Mouse (Mus musculus) Patski (cell line): Measurements from ENCODE around the gene Atp6v1e1. TPM values are rescaled to one million over a fixed set of nuclear protein-coding genes. Genes with fewer than 3 reads are reported as not detected.

Experiments
- ATAC-seq: fragments of 100-300 bp; one replicate; pipeline ENCODE4 v1.8.0; 2021
- CTCF ChIA-PET: fragments of 350-600 bp; sonication (Branson Sonifier 250); formaldehyde crosslinking; loops from one replicate; lab custom pipeline; 2022; ENCODE audit warnings: inconsistent platforms; lab: Charles Lee
- POLR2A ChIA-PET: fragments of 350-600 bp; sonication (Branson Sonifier 250); formaldehyde crosslinking; loops from one replicate; lab custom pipeline; 2022; ENCODE audit warnings: antibody characterized with exemption, inconsistent platforms; lab: Charles Lee
- DNase-seq: peaks from one replicate; pipeline ENCODE4 v3.0.0-alpha.2; 2011; ENCODE audit warnings: low read depth, low spot score
- H3K27me3 ChIP-seq: fragments of 371-371 bp; one replicate; pipeline ENCODE4 v1.5.1; 2021
- CTCF ChIP-seq: fragments of 100-300 bp; IDR thresholded peaks from one replicate; pipeline ENCODE4 v1.5.1; 2021
- in situ Hi-C: fragments of 300-500 bp; cut with MboI; formaldehyde crosslinking; loops from 3 replicates; pipeline ENCODE4 v1.11.1; 2018; ENCODE audit warnings: low pct_unique_long_range_greater_than_20kb, mixed read lengths
- polyA plus RNA-seq: library from polyadenylated mRNA; unstranded; gene quantifications from one replicate; pipeline ENCODE4 v1.2.3, GENCODE M21; 2021

Gene Atp6v1e1
- polyA plus RNA-seq, 1 experiment from 2014 or later: 382 TPM

GRCm38 (mm10) chr6:120773149-120773628 is 49.4 kb downstream of the Atp6v1e1 start, which contains the start of gene Slc25a18:
TSS of gene Slc25a18 (plus strand) at chr6:120773578.
- no peak for ATAC-seq
- no peak for TF ChIP-seq CTCF
- in situ Hi-C loops: no loop called here
- POLR2A ChIA-PET: no interaction called here
- DNase-seq: peak; percentile 20
- CTCF ChIA-PET: interaction anchor here (0.8 to 1.0 kb wide), 2 partner anchors 15 to 19 kb away, joined by 3 to 5 read pairs; no protein-coding TSS in a partner anchor
- no peaks in the 10 kb centered on the region for H3K27me3 ChIP-seq

- peak; percentile 75 for ATAC-seq
- peak; percentile 33 for DNase-seq
- CTCF ChIA-PET: interaction anchor here (0.9 to 1.6 kb wide), 3 partner anchors 9 to 18 kb away, joined by 3 to 5 read pairs (median 3); no protein-coding TSS in a partner anchor
- in situ Hi-C loops: no loop called here
- POLR2A ChIA-PET: interaction anchor here (1.5 kb wide), 1 partner anchor 16 kb away, joined by 3 read pairs; no protein-coding TSS in a partner anchor
- no peaks in the 10 kb centered on the region for H3K27me3 ChIP-seq
- no peak for TF ChIP-seq CTCF
Measured at GRCm38 (mm10) chr6:120772025-120772424, 50.6 kb downstream of the Atp6v1e1 start.

- ChIA-PET CTCF (interaction anchor here (0.9 to 1.6 kb wide), 3 partner anchors 10 to 19 kb away, joined by 3 to 5 read pairs (median 3); no protein-coding TSS in a partner anchor), POLR2A (interaction anchor here (1.5 kb wide), 1 partner anchor 17 kb away, joined by 3 read pairs; no protein-coding TSS in a partner anchor)
- no peaks in the 10 kb centered on the region for H3K27me3 ChIP-seq
- peak; percentile 46 for TF ChIP-seq CTCF
- in situ Hi-C loops: no loop called here
- no peak for DNase-seq
- no peak for ATAC-seq
Measured at GRCm38 (mm10) chr6:120771366-120771765, 51.2 kb downstream of the Atp6v1e1 start.

DNA sequence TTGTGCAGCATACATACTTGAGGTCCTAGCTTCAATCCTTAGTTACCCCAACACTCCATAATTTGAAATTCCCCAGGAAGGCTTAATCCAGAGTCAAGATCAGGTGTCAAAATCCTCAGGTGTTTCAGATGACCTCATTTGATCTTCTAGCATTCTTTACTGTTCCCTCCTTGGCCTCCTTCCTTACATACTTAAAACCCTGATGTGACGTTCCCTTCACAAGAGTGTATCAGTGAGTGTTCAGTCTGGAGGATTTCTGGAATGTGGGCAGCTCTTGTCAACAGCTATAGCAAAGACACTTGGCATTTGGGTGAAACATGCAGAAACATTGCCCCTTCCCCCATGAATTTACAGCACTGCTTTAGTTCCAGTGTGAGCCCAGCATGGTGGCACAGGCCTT is 52.6 kb downstream of the Atp6v1e1 start:
- DNase-seq: no peak
- in situ Hi-C loops: no loop called here
- POLR2A ChIA-PET: no interaction called here

GRCm38 (mm10) chr6:120761151-120761550 is 61.4 kb downstream of the Atp6v1e1 start:
- in situ Hi-C loops: no loop called here
- ATAC-seq (no peak), DNase-seq (no peak)
- POLR2A ChIA-PET: no interaction called here
- H3K27me3 ChIP-seq: no peaks in the 10 kb centered on the region
- CTCF ChIA-PET: interaction anchor here (1.0 kb wide), 1 partner anchor 10 kb away, joined by 3 read pairs; no protein-coding TSS in a partner anchor
- TF ChIP-seq CTCF: no peak

More for the DNA sequence above, 52.6 kb downstream of the Atp6v1e1 start:
- ATAC-seq: no peak
- H3K27me3 ChIP-seq: no peaks in the 10 kb centered on the region
- TF ChIP-seq CTCF: no peak
- CTCF ChIA-PET: no interaction called here

DNA sequence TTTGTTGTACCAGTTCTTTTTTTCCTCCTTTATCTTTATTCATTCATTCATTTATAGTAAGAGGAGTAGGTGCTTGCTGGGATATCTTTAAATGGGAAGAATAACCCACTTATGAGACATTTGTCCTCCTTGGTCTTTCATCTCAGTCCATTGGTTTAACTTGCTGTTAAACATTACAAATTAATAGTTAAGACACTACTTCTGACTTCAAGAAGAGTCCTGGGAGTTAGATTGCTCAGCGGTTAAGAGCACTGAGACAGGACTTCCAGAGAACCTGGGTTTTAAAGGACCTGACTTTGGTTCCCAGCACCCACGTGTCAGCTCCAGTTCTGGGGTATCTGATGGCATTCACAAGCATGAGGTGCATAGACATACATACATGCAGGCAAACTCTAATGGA is 76.2 kb downstream of the Atp6v1e1 start:
- no peak for DNase-seq

More for the DNA sequence above, 76.2 kb downstream of the Atp6v1e1 start:
- in situ Hi-C loops: no loop called here
- TF ChIP-seq CTCF: no peak
- POLR2A ChIA-PET: no interaction called here
- no peak for ATAC-seq
- CTCF ChIA-PET: interaction anchor here (1.1 kb wide), 1 partner anchor 197 kb away, joined by 3 read pairs; no protein-coding TSS in a partner anchor
- H3K27me3 ChIP-seq: peaks cover 17% of the 10 kb centered on the region

Other genes starting within 250 kb of the Atp6v1e1 start
- 2.7 TPM for gene Cecr2, start 156.4 kb downstream of the Atp6v1e1 start, polyA plus RNA-seq
- 0.19 TPM for gene Slc25a18, start 49.2 kb downstream of the Atp6v1e1 start, polyA plus RNA-seq
- gene Bcl2l13, start 13.4 kb upstream of the Atp6v1e1 start, polyA plus RNA-seq: 30.6 TPM
- 58.5 TPM for gene Bid, start 94.1 kb upstream of the Atp6v1e1 start, polyA plus RNA-seq